Mouse (Mus musculus) liver, embryonic 14.5 days (tissue): ENCODE data around the gene Clpsl2. TPM values are rescaled to one million over a fixed set of nuclear protein-coding genes. Genes with fewer than 3 reads are reported as not detected.

Experiments
- ATAC-seq: fragments of 200-750 bp; cut with Nextera tagmentation; 2 replicates; pipeline ENCODE4 v1.8.0; 2017; ENCODE audit warnings: moderate number of reproducible peaks, mild to moderate bottlenecking, moderate library complexity; ENCODE audit not compliant: insufficient read depth
- DNase-seq, 3 experiments: peaks; one replicate each; pipeline ENCODE4 v3.0.0-alpha.2; 2012 to 2013; ENCODE audit warnings: low read depth in 3 of 3, low spot score in 3 of 3
- H3K27ac ChIP-seq: fragments of 300-500 bp; sonication (generic); 2 replicates; pipeline ENCODE4 v1.5.1; 2014; ENCODE audit warnings: moderate library complexity, mild to moderate bottlenecking, control low read depth, inconsistent platforms
- H3K27me3 ChIP-seq: fragments of 300-500 bp; sonication (generic); 2 replicates; pipeline ENCODE4 v1.6.1; 2014; ENCODE audit warnings: mild to moderate bottlenecking, low read length, moderate library complexity; ENCODE audit not compliant: control insufficient read depth, insufficient read depth
- H3K36me3 ChIP-seq: fragments of 300-500 bp; sonication (generic); replicated peaks from 2 replicates; pipeline ENCODE4 v1.6.1; 2014; ENCODE audit warnings: low read depth; ENCODE audit not compliant: control insufficient read depth, insufficient read depth
- H3K4me1 ChIP-seq, 2 experiments: fragments of 200-500 bp in 1 of 2; fragments of 300-500 bp in 1 of 2; sonication (generic) in 1 of 2; replicated peaks; 2 replicates each; pipeline ENCODE4 v1.6.1; 2012 to 2014; ENCODE audit warnings: antibody characterized with exemption in 1 of 2, inconsistent platforms in 1 of 2, low read length in 1 of 2; ENCODE audit not compliant: control insufficient read depth in 2 of 2, insufficient read depth in 2 of 2
- H3K4me2 ChIP-seq: fragments of 300-500 bp; sonication (generic); 2 replicates; pipeline ENCODE4 v1.6.1; 2014; ENCODE audit warnings: low read depth, mild to moderate bottlenecking, control low read depth, moderate library complexity
- H3K4me3 ChIP-seq, 2 experiments: fragments of 200-500 bp in 1 of 2; fragments of 300-500 bp in 1 of 2; sonication (generic) in 1 of 2; 2 replicates each; pipeline ENCODE4 v1.5.1; 2012 to 2014; ENCODE audit warnings: low read depth in 2 of 2, low read length in 2 of 2, mild to moderate bottlenecking in 2 of 2, control low read depth in 1 of 2, inconsistent platforms in 1 of 2, moderate library complexity in 1 of 2; ENCODE audit not compliant: insufficient read depth in 1 of 2
- H3K9ac ChIP-seq: fragments of 300-500 bp; sonication (generic); replicated peaks from 2 replicates; pipeline ENCODE4 v1.6.1; 2014; ENCODE audit warnings: mild to moderate bottlenecking, control low read depth, moderate library complexity
- H3K9me3 ChIP-seq: fragments of 300-500 bp; sonication (generic); 2 replicates; pipeline ENCODE4 v1.6.1; 2016; ENCODE audit warnings: low read length, mixed read lengths; ENCODE audit not compliant: control insufficient read depth
- CTCF ChIP-seq: IDR thresholded peaks from 2 replicates; pipeline ENCODE4 v1.5.1; 2016; ENCODE audit warnings: antibody characterized with exemption, low read depth, control low read depth
- EP300 ChIP-seq: IDR thresholded peaks from 2 replicates; pipeline ENCODE4 v1.6.1; 2016; ENCODE audit warnings: antibody characterized with exemption, low read depth
- WGBS: fragments of 180-500 bp; shearing (Covaris S2); extraction: QIAGEN DNeasy Blood & Tissue Kit; methylation state at CpG from one replicate; pipeline ENCODE4 v1.1.7; 2014; ENCODE audit not compliant: insufficient replicate concordance; 5-methylcytosine and 5-hydroxymethylcytosine counted together
- polyA plus RNA-seq, 2 experiments: library from polyadenylated mRNA; depleted of rRNA in 1 of 2; stranded (reverse) in 1 of 2; unstranded in 1 of 2; fragments of >200 nt; fragmentation: Nextera tagmentation in 1 of 2; extraction: Ambion mirVana in 1 of 2; gene quantifications; 2 replicates each; pipeline versions ENCODE4 v1.2.1 to v1.2.3; 2012 to 2014

Clpsl2 gene
- polyA plus RNA-seq, 2 experiments, result not detected

GRCm38 (mm10) chr17:28530506-28530905, 18.7 kb upstream of the Clpsl2 start, which contains the start of gene Armc12:
Gene Armc12, plus strand, starts transcription at chr17:28530806.
- Histone ChIP-seq H3K9ac (no peak within 1 kb of the TSS), H3K9me3 (no peaks in the 10 kb centered on the region), H3K4me3 (no peak within 1 kb of the TSS), H3K36me3 (no peaks in the 10 kb centered on the region), H3K4me2 (no peak within 1 kb of the TSS), H3K4me1 (peaks cover 0 to 8% of the 10 kb centered on the region in 2 experiments; a peak in 1 of 4 replicates), H3K27me3 (no peaks in the 10 kb centered on the region), H3K27ac (no peak within 1 kb of the TSS)
- no peak for TF ChIP-seq CTCF
- no peak for TF ChIP-seq EP300
- no peak for ATAC-seq
- WGBS, result 73% methylated on average over 6 of the region's 6 CpGs
- no peak for DNase-seq

- TF ChIP-seq CTCF (no peak), EP300 (no peak)
Measured at GRCm38 (mm10) chr17:28531946-28532345, 17.3 kb upstream of the Clpsl2 start.

GRCm38 (mm10) chr17:28532557-28532956, 16.7 kb upstream of the Clpsl2 start:
- no peak overlapping the region for H3K4me3 ChIP-seq
- no peaks in the 10 kb centered on the region for H3K36me3 ChIP-seq
- peaks cover 0 to 3% of the 10 kb centered on the region in 2 experiments; a peak in 1 of 4 replicates for H3K4me1 ChIP-seq
- DNase-seq (no peak), ATAC-seq (no peak)
- TF ChIP-seq EP300, result no peak
- TF ChIP-seq CTCF, result no peak
- H3K27ac ChIP-seq, result no peak overlapping the region
- WGBS, result 60% methylated on average over 7 of the region's 7 CpGs
- no peak overlapping the region for H3K4me2 ChIP-seq
- H3K27me3 ChIP-seq, result no peaks in the 10 kb centered on the region
- H3K9me3 ChIP-seq, result no peaks in the 10 kb centered on the region
- H3K9ac ChIP-seq, result no peak overlapping the region

More at GRCm38 (mm10) chr17:28531946-28532345, 17.3 kb upstream of the Clpsl2 start:
- peaks cover 0 to 8% of the 10 kb centered on the region in 2 experiments; a peak in 1 of 4 replicates for H3K4me1 ChIP-seq
- H3K27me3 ChIP-seq, result no peaks in the 10 kb centered on the region
- DNase-seq, result no peak
- H3K4me2 ChIP-seq, result no peak overlapping the region
- ATAC-seq, result no peak
- no peak overlapping the region for H3K4me3 ChIP-seq
- WGBS, result 17% methylated on average over 18 of the region's 18 CpGs
- H3K27ac ChIP-seq, result no peak overlapping the region
- H3K9me3 ChIP-seq, result no peaks in the 10 kb centered on the region
- no peak overlapping the region for H3K9ac ChIP-seq
- H3K36me3 ChIP-seq, result no peaks in the 10 kb centered on the region

- H3K9me3 ChIP-seq, result no peaks in the 10 kb centered on the region
- ATAC-seq (no peak), DNase-seq (no peak)
- H3K4me1 ChIP-seq, result no peaks in the 10 kb centered on the region
- no peaks in the 10 kb centered on the region for H3K27me3 ChIP-seq
- no peaks in the 10 kb centered on the region for H3K36me3 ChIP-seq
- no peak overlapping the region for H3K27ac ChIP-seq
- H3K4me2 ChIP-seq, result no peak overlapping the region
- TF ChIP-seq EP300 (no peak), CTCF (no peak)
- no peak overlapping the region for H3K9ac ChIP-seq
- no peak overlapping the region for H3K4me3 ChIP-seq
- 79% methylated on average over 13 of the region's 13 CpGs for WGBS
Measured at GRCm38 (mm10) chr17:28533327-28533726, 15.9 kb upstream of the Clpsl2 start.

GRCm38 (mm10) chr17:28537881-28538280, 11.3 kb upstream of the Clpsl2 start:
- DNase-seq, result no peak
- no peaks in the 10 kb centered on the region for H3K4me1 ChIP-seq
- no peaks in the 10 kb centered on the region for H3K9me3 ChIP-seq
- H3K4me2 ChIP-seq, result no peak overlapping the region
- ATAC-seq, result no peak
- H3K27me3 ChIP-seq, result no peaks in the 10 kb centered on the region
- no peak overlapping the region for H3K9ac ChIP-seq
- H3K36me3 ChIP-seq, result no peaks in the 10 kb centered on the region
- no peak overlapping the region for H3K4me3 ChIP-seq
- TF ChIP-seq EP300 (no peak), CTCF (peak; percentile 38)
- 40% methylated on average over 12 of the region's 12 CpGs for WGBS
- H3K27ac ChIP-seq, result no peak overlapping the region
